Mouse (Mus musculus) left cerebral cortex, postnatal 14 days (tissue): ENCODE measurements around the gene Dpf1. TPM values are rescaled to one million over a fixed set of nuclear protein-coding genes. Genes with fewer than 3 reads are reported as not detected.

Source experiments
- DNase-seq, 2 experiments: peaks; one replicate each; pipeline ENCODE4 v3.0.0; 2021 to 2022; ENCODE audit warnings: low spot score in 2 of 2, mixed read lengths in 1 of 2
- intact Hi-C: fragments of 180-260 bp; cut with DNase I; formaldehyde crosslinking; loops from one replicate; pipeline ENCODE4 v1.15.1; 2025
- long read RNA-seq, 2 experiments: library from polyadenylated mRNA; stranded (forward); transcript quantifications; one replicate each; pipeline ENCODE4 v2.0.0; 2021
- total RNA-seq, 2 experiments: library from RNA; stranded (reverse); gene quantifications; 2 replicates each; pipeline ENCODE4 v1.2.3; 2021

Dpf1 gene
- 100 to 1,000 TPM in 1 of 2 experiments, 10 to 100 TPM in 1; 97.6 to 105 TPM for total RNA-seq
- long read RNA-seq, experiment 1, transcript Dpf1-202 (12 exons, 1,574 nt), result minor isoform, 7 of 64 reads
- long read RNA-seq, experiment 1, transcript Dpf1-201 (12 exons, 2,309 nt), result major isoform, 16 of 64 reads
- long read RNA-seq, experiment 1, partial matches to known transcripts, result 10 of 64 reads
- long read RNA-seq, experiment 1, other reads (novel, unspliced or antisense), result 27 of 64 reads
- long read RNA-seq, experiment 2, transcript Dpf1-201 (12 exons, 2,309 nt), result major isoform, 13 of 61 reads
- long read RNA-seq, experiment 2, transcript Dpf1-202 (12 exons, 1,574 nt), result minor isoform, 8 of 61 reads
- long read RNA-seq, experiment 2, partial matches to known transcripts, result 8 of 61 reads
- long read RNA-seq, experiment 2, other reads (novel, unspliced or antisense), result 28 of 61 reads

DNA sequence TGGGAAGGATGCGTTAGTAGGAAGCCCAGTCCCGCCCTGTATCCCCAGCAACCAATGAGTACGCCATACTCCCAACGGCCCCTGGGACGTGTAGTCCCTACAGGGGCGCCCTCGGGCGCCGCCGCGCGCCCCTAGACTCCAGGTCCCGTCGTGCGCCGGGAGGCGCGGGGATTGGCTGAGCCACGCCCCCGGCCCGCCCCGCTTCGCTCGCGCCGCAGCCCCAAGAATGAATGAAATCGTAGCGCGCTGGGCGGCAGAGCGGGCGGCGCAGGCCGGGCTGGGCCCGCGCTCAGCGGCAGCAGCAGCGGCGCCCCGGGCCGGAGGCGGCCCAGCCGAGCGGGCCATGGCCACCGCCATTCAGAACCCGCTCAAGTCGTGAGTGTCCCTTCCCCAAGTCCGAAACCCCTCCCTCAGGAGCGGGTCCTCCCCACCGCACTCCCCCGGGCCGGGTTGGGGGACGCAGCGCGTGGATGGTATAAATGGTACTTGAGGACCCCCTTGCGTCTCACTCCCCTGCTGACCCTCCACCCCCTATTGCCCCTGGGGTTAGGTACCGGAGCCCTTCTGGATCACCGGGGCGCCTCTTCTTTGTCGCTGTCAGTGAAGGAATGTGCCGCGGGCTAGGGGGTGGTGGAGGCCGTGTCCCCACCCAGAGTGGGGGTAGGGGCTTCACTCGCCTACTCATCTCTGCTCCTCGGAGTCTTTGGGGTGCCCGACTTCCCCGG is at the start of gene Dpf1:
Gene Dpf1, plus strand, starts transcription at position 214 of the 725 bp plus-strand sequence.
- DNase-seq, result peak; percentile 92 to 93
- intact Hi-C loops, result loop anchor here (5.0 kb wide), 3 partner anchors 58 to 218 kb away; partner anchors contain the start of genes Ggn and Spred3

DNA sequence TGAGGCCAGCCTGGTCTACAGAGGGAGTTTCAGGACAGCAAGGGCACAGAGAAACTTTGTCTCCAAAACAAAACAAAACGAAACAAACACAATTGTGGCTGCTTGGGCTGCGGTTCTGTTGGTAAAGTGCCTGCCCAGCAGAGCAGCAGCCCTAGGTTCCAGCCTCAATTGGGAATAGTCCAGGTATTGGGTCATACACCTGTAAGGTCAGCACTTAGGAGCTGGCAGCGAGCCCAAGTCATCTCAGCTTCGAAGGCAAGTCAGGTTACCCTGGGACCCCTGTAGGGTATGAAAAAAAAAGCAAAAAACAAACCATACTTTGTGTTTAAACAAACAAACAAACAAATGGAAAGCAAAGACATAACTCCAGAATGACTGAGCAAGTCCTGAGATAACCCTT is 47.9 kb upstream of the Dpf1 start:
- no peak for DNase-seq
- intact Hi-C loops, result no loop called here

DNA sequence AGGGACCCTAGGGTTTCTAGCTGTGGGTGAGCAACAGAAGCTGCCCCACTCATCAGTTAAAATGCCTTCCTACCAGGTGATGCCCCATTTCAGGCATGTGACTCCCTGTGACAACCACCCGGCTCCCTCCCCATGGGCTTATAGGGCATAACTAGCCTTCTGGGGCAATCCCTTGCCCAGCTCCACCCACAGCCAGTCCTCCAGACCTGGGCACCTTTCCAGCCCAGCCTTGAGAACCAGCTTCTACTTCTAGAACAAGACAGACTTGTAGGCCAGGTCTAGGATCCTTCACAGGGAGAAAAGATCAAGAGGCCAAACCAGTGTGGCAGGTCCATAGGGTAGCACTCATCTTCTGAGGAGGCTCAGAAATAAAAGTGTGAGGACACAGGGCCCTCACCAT is 46.4 kb upstream of the Dpf1 start:
- DNase-seq, result no peak
- intact Hi-C loops, result no loop called here

DNA sequence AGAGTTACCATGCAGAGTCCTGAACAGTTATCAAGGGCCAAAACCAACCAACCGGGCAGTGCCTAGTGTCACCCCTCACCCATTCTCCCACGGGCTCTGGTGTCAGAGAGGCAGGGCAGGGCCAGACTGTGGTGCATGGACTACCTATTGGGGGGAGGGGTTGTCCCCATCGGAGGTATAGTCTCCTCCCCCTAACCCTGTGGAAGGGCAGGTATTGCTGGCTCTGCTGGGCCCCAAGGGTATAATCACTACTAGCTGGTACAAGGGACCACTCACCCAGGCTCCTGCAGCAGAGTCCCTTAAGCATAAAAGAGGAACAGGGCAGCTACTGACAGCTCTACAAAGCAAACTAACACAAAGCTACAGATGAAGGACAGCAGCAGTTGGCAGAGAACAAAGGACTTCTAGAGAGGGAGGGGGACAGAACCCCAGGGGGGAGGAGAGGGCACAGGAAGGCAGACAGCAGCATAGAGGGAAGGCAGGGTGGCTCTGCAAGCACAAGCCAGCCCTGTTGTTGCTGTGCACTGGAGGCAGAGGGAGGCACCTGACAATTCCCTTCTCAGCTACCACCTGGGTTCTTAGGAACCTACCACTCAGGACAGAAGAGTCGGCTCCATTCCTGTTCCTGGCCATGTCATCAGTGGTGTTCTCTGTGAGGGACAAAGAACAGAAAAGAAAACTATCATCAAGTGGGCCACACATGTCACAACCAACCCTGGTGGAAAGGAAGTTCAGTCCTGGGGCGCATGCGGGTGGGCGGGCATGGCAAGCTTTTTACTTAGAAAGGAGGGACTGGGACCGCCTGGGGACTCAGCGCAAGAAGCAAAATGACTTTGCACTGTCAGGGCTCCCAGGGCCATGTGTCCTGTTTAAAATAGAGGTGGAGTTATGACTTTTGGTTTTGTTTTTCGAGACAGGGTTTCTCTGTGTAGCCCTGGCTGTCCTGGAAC is 43.7 kb upstream of the Dpf1 start:
- intact Hi-C loops, result no loop called here
- no peak for DNase-seq

DNA sequence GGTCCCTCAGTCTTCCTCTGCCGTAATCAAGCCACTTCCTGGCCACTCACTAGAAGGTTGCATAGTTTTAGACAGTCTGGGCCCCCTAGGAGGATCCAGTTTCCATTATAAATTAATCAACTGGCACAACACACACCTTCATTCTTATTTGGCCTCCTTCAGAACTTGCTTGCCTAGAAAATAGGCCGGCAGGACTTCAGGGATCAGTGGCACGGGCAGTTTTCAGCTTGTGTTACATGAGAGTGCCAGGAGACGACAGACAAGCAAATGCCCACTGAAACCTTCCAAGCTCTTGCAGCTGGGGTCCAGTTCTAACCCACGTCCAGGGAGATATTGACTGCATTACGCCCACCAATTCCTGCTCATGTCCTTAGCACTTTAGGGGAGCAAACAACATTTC is 41.6 kb upstream of the Dpf1 start:
- DNase-seq, result no peak
- intact Hi-C loops, result no loop called here

DNA sequence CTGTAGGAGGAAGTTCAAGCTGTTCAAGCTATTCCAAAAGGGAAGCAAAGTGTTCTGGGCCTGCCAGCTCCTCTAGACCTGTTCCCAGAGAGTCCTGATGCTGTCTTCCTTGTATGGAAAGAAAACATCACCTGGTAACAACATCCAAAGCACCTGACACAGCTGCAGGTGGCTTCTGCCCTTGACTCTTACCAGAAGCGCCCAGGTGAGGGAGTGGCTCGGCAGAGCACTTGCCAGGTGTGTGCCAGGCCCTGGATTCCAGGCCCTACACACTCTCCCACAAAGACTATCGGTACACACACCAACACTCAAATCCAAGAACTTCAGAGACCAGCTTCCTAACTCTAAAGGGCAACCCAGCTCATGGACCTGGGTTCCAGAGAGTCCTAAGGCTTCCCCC is 39.9 kb upstream of the Dpf1 start:
- intact Hi-C loops, result no loop called here
- DNase-seq, result no peak

DNA sequence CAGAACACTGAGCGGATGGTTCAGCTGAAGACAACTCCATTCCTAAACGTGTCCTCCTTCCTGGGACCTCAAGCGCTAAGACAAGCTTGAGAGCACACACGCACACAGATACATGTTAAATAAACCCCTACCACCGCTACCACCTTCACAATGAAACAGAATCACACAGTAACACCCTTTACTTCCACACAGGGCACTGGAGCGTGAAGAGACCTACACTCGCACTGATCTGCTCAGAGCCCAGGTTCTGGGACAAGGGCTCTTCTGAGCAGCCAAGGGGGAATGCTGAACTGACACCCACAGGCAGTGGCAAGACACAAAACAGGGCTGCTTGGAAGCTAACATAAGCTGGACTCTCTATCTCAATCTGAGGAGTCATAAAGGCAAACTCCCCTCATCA is 38.1 kb upstream of the Dpf1 start:
- intact Hi-C loops, result no loop called here
- DNase-seq, result no peak

DNA sequence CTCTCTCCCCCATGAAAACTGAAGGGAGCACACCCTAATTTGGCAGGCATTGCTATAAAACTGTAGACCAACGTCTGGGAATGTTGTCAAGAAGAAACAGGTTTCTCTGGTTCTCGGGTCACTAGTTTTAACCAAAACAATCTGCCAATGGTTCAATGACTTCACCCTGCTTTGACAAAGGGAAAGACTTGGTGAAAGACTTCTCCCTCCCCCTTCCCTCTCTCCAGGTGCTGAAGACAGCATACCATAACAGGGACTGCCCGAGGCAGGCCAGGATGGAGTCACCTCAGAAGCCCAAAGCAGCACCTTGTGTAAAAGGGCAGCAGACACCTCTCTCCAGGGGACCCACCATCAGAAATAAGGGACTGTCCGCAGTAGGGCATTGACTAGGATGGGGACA is 36.8 kb upstream of the Dpf1 start:
- no peak for DNase-seq
- intact Hi-C loops, result no loop called here

DNA sequence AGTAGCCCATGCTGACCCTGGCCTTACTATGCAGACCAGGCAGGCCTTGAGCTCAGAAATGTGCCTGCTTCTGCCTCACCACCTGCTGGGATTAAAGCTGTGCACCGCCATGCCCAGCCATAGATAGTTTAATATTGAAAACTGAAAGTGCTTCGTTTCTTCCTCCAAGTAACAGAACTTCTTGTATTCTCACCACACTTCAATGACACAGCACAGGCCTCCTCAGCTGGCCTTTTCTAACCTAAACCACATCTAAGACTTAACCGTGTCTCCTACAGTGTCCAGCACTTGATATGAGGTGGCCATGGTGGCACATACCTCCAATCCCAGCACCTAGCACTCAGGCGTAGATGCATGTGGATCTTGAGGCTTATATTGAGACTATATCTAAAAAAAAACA is 33.3 kb upstream of the Dpf1 start:
- intact Hi-C loops, result no loop called here

DNA sequence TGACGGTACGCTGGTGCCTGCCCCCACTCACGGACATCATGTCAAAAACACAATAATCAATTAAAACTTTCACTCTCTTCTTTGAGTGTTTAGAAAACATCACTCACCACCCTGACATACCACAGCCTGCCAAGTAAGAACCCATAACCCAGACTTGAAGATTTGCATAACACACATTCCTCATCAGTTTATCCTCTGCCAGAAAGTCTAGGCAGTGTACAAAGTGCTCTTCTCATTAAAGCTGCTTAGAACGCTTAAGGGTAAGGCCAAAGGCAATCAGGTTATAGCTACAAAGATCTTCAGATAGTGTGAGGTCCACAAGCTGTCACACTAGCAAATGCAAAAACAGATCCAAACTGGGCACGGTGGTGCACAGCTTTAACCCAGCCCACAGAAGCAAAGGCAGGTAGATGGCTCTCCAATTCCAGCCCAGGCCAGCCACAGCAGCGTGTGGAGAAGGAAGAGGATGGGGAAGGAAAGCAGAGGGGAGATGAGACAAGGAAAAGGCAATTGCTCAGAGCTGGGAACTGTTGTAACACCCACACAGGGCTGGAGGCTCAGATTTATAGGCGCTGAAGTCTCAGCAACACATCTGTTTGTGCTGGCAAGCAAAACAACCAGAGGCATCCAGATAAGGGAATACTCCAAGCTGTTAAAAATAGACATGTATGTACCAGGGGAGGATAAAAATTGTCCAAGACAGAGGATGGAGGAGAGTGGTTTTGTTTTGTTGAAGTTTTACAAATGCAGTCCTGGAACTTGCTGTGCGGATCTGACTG is 31.9 kb upstream of the Dpf1 start:
- intact Hi-C loops, result no loop called here
- peak; percentile 19 to 57 for DNase-seq

More for the DNA sequence above, 33.3 kb upstream of the Dpf1 start:
- DNase-seq, result no peak

DNA sequence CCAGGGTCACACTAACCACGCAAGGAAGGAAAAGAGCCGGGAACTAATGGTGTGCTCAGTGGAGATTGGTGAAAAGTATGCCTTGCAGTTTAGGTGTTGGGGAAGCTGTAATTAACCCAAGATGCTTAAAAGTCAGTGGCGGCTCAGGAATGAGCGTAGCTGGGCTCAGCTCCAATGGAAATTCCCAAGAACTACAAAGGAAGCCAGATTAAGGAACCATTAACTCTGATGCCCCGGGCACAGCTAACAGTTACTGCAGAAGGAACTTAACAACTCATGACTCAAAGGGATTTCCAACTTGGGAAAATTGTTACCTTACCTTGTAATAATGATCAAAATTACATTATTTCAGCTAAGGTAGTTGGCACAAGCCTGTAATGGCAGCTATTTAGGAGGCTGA is 27.0 kb upstream of the Dpf1 start:
- intact Hi-C loops, result no loop called here
- no peak for DNase-seq

DNA sequence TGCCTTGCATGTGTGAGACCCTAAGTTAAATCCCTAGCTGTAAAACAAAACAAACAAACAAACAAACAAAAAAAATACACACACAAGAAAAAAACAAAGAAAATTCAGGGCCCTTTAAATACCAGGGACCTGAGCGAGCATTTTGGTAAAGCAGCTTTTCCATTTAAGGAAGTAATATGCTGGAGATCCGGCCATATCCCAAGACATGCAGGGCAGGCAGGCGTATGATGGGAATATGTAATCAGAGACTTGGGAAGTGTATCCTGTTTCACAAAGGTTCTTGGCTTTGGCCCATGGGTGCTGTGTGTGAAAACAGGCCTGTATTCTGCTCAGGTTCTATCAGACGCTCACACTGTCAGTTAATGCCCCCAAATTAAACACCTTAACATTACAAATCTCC is 26.2 kb upstream of the Dpf1 start:
- DNase-seq, result no peak
- intact Hi-C loops, result no loop called here

DNA sequence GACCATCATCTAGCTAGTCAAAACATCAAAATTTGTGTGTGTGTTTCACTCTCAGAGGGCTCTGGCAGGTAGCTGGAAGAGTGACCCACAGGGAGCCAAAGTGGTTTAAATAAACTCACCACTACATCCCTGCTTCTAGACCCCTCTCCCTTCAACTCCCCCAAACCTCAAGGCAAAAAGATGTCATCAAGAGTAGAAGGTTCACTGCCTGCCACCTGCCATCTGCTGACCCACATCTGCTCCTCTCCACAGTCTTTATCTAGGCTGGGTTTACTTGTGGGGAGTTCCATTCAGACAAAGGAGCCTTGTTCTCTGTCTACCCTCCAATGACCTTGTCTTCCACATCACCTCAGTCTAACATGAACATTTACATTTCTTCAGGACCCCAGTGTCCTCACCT is 24.5 kb upstream of the Dpf1 start:
- intact Hi-C loops, result no loop called here
- no peak for DNase-seq

DNA sequence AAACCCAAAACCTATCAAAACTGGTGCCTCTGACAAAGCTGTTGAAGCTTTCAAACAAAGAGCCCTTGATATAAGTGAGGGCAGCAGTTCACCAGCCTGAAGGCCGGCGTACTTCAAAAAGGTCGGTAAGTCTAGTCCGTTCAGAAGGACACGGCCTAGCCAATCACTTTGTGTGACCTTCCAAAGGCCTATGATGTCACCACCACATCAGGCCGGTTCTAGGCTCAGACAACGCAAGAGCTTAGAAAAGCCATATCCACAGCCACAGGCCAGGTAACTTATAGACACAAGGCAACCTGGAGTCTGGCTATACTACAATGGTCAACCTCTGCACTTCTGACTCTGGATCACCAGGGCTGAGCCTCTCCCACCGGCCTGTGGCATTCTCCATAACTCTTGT is 23.8 kb upstream of the Dpf1 start:
- DNase-seq, result no peak
- intact Hi-C loops, result no loop called here

DNA sequence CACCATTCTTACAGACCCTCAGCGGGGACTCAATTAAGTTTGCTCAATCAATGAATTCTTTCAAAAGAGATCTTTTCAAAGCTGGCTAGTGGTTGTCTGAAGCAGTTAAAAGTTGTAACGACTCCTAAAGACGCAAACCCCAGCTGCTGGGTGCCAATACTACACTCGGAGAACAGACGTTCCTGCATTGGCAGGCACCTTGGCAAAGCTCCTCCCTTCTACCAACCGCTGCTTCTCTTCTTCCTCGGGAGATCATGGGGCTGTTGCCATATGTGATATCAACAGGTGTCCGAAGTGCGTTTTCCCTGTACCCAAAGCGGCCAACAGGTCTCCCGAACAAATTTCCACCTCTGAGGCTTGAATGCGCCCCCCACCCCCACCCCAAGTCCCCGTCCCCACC is 22.9 kb upstream of the Dpf1 start:
- intact Hi-C loops, result no loop called here

DNA sequence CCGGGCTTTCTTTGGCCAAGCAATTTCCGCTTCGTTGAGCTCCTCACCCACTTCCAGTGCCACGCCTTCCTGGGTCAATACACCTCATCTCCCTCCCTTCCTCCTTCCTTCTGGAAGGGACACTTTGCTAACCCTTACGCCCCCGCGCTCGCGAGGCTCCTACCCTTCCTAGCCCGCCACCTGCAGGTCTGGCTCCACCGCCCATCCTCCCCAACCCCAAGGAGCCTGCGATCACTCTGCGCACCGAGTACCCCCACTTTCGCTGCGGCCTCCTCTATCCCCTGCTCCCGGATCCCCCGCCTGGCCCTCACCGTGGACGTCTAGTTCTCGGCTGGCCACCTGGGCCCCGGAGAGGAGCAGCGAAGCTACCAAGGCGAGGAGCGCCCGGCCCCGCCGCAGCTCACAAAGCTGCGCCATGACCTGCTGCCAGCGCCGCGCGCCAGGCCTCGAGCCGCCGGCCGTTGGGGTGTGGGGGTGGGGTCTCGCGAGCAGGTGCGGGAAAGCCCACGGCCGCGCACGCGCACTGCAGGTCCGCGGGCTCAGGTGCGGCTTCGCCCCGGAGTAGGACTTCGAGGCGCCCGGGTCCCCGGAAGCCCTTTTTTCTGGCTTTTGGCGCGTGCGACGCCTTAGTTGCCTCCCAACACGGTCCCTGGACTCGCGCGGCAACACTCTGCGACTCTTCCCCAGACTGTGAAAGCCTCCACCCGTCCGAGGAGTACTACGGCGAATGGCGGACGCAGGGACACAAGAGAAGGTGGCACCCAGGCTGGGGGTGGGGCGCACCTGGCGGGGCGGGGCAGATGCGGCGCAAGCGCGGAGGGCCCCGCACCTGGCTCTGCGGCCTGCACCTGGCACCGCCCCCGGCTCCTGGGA is 22.3 kb upstream of the Dpf1 start, which contains the start of gene Spint2:
Gene Spint2, minus strand, starts transcription at position 712 of the 873 bp plus-strand sequence.
- intact Hi-C loops, result no loop called here
- DNase-seq, result peak; percentile 24 to 28

More for the DNA sequence above, 22.9 kb upstream of the Dpf1 start:
- no peak for DNase-seq

DNA sequence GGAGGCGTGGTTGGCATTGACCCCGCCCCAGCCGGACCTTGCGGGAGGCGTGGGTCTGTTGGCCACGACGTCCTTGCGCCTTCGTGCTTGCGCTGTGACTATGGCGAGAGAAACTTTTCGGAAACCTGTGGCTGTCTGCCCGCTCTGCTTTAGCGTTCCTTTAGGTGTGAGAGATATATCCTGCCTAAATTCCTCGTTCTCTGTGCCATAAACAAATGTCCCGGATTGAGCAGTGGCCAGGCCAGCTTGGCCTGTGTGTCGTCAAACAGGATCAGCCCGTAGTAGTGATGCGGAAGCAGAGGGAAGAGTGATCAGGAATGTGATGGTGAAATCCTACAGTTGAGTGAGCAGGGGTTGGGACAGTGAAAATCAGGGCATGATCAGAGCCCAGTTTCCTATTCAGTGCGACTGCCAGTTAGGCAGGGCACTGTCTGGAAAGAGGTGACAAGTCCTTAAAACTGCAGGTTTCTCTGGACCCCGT is 21.6 kb upstream of the Dpf1 start:
- no peak for DNase-seq
- intact Hi-C loops, result no loop called here

DNA sequence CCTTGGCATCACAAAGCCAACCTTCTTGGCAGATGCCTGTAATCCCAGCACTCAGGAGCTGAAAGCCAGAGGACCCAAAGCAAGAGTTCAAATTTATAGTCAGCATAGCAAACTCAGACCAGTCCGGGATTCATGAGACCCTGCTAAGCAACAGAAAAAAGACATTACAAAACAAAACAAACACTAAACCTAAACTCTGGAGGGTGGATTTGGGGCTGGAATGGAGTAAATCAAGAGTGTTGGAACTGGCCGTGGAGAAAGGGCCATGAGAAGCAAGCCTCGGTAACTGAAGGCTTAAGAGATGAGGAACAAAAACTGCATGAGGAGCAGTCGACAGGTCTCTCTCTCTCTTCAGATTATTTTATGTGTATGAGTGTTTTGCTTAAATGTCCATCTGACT is 19.9 kb upstream of the Dpf1 start:
- no peak for DNase-seq
- intact Hi-C loops, result no loop called here
